Mouse (Mus musculus) stomach, postnatal 0 days (tissue): ENCODE results near the gene Psat1. TPM values are rescaled to one million over a fixed set of nuclear protein-coding genes. Genes with fewer than 3 reads are reported as not detected.

Source experiments
- ATAC-seq: fragments of 200-750 bp; cut with Nextera tagmentation; 2 replicates; pipeline ENCODE4 v1.8.0; 2017; ENCODE audit not compliant: low FRiP score, low TSS enrichment
- DNase-seq: peaks from one replicate; pipeline ENCODE4 v3.0.0-alpha.2; 2016; ENCODE audit warnings: low spot score
- H3K27ac ChIP-seq: fragments of 300-500 bp; sonication (generic); replicated peaks from 2 replicates; pipeline ENCODE4 v1.5.1; 2014; ENCODE audit warnings: mild to moderate bottlenecking, control low read depth
- H3K27me3 ChIP-seq: fragments of 300-500 bp; sonication (generic); 2 replicates; pipeline ENCODE4 v1.6.1; 2014; ENCODE audit warnings: low read length; ENCODE audit not compliant: control insufficient read depth, insufficient read depth
- H3K36me3 ChIP-seq: fragments of 300-500 bp; sonication (generic); 2 replicates; pipeline ENCODE4 v1.6.1; 2014; ENCODE audit warnings: low read length, mixed read lengths; ENCODE audit not compliant: control insufficient read depth, insufficient read depth
- H3K4me1 ChIP-seq: fragments of 300-500 bp; sonication (generic); replicated peaks from 2 replicates; pipeline ENCODE4 v1.6.1; 2014; ENCODE audit warnings: antibody characterized with exemption; ENCODE audit not compliant: control insufficient read depth, insufficient read depth
- H3K4me2 ChIP-seq: fragments of 300-500 bp; sonication (generic); replicated peaks from 2 replicates; pipeline ENCODE4 v1.6.1; 2014; ENCODE audit warnings: low read depth, mild to moderate bottlenecking, control low read depth, moderate library complexity
- H3K4me3 ChIP-seq: fragments of 300-500 bp; sonication (generic); 2 replicates; pipeline ENCODE4 v1.5.1; 2014; ENCODE audit warnings: low read depth, low read length, control low read depth
- H3K9ac ChIP-seq: fragments of 300-500 bp; sonication (generic); 2 replicates; pipeline ENCODE4 v1.6.1; 2014; ENCODE audit warnings: mild to moderate bottlenecking, low read length, control low read depth, mixed read lengths
- H3K9me3 ChIP-seq: fragments of 300-500 bp; sonication (generic); 2 replicates; pipeline ENCODE4 v1.6.1; 2016; ENCODE audit warnings: low read length; ENCODE audit not compliant: control insufficient read depth
- CTCF ChIP-seq: IDR thresholded peaks from 2 replicates; pipeline ENCODE4 v1.5.1; 2016; ENCODE audit warnings: antibody characterized with exemption, low read depth, mild to moderate bottlenecking, moderate library complexity
- EP300 ChIP-seq: optimal IDR thresholded peaks from 2 replicates; pipeline ENCODE3; 2016; ENCODE audit warnings: antibody characterized with exemption
- WGBS: fragments of 180-500 bp; shearing (Covaris S2); extraction: QIAGEN DNeasy Blood & Tissue Kit; methylation state at CpG from one replicate; pipeline ENCODE4 v1.1.7; 2014; 5-methylcytosine and 5-hydroxymethylcytosine counted together
- polyA plus RNA-seq: library from polyadenylated mRNA; unstranded; fragments of >200 nt; fragmentation: Nextera tagmentation; extraction: Ambion mirVana; gene quantifications from 2 replicates; pipeline ENCODE4 v1.2.1, GENCODE M21; 2015

Psat1 gene
- polyA plus RNA-seq, 1 experiment from 2014 or later: 67.9 TPM

DNA sequence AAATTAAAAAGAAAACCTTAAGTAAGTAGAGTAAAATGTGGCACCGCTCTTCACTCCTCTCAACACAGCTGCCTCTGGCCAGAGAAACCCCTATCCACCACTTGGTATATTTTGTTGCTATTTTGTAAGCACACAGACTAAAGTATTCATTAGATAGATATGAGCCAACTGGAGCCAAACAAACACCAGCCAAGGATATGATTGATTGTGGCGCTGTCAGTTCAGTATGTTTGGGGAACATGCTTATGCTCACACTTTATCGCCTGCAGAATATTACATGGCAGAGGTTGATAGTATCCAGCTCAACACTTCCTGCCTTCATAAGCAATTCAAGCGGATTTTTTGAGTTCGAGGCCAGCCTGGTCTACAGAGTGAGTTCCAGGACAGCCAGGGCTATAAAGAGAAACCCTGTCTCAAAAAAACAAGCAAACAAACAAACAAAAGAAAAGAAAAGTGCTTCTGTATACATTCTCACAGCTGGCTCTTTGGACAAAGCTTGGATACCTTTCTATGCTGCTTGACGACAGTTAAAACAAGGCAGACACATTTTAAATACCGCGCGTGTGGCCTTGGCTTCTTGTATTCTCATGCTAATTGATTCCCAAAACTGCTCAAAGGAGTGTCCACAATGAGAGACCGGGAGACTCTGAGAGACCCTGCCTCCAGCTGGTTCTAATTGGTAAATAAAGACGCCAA is 4.6 kb downstream of the Psat1 start:
- Histone ChIP-seq H3K4me2 (no peak overlapping the region), H3K4me3 (no peak overlapping the region), H3K36me3 (no peaks in the 10 kb centered on the region), H3K4me1 (no peaks in the 10 kb centered on the region), H3K9ac (no peak overlapping the region), H3K27me3 (no peaks in the 10 kb centered on the region), H3K27ac (no peak overlapping the region), H3K9me3 (no peaks in the 10 kb centered on the region)
- 69% methylated on average over 11 of the region's 11 CpGs for WGBS
- DNase-seq (no peak), ATAC-seq (no peak)
- TF ChIP-seq EP300: no peak
- TF ChIP-seq CTCF: no peak

DNA sequence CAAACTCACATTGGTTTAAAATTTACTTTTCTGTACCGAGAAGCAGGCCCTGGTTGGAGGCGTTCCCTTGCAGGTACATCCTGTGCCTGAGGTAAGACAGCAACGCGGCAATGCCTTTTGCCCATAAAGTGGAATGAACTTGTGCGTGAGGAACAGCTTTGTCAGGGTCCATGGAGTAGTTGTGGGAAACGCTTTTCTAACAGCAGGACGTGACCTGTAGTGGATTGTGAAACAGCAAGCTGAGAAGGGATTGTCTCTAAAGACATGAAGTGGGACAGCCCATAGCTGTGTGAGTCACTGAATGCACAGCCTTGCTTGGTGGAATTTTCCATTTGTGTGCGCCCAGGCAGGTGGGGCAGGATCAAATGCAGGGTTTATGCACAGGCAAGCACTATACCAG is 5.7 kb downstream of the Psat1 start:
- DNase-seq: peak; percentile 74
- H3K9me3 ChIP-seq: no peaks in the 10 kb centered on the region
- WGBS: 46% methylated on average over 8 of the region's 8 CpGs
- no peaks in the 10 kb centered on the region for H3K27me3 ChIP-seq
- TF ChIP-seq EP300 (peak; percentile 63), CTCF (no peak)
- H3K27ac ChIP-seq: peak overlapping the region; percentile 78
- peak; percentile 96 for ATAC-seq
- no peaks in the 10 kb centered on the region for H3K4me1 ChIP-seq
- no peak overlapping the region for H3K4me2 ChIP-seq
- H3K36me3 ChIP-seq: no peaks in the 10 kb centered on the region
- H3K4me3 ChIP-seq: no peak overlapping the region
- H3K9ac ChIP-seq: no peak overlapping the region

DNA sequence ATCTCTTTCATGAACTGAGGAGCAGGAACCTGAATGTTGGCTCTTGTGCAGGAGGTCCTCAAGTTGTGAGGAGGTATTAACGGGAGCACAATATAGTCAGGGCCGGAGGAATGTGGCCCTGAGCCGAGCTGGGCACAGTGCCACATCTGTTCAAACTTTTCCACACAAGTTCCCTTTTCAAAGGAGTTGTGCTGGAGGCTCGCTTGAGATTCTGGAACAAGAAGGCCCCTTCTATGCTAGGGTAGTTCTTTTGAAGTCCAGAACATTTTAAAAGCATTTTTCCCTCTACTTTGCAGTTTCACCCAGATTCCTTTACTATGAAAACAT is 21.5 kb downstream of the Psat1 start:
- Histone ChIP-seq H3K4me3 (peak overlapping the region; percentile 57; the same call in 1 of the 2 replicates), H3K27me3 (no peaks in the 10 kb centered on the region), H3K9ac (peak overlapping the region; percentile 57; the same call in 1 of the 2 replicates), H3K4me2 (peak overlapping the region; percentile 98), H3K36me3 (no peaks in the 10 kb centered on the region), H3K27ac (peak overlapping the region; percentile 89), H3K4me1 (no peaks in the 10 kb centered on the region), H3K9me3 (no peaks in the 10 kb centered on the region)
- DNase-seq (peak; percentile 86), ATAC-seq (peak; percentile 70)
- WGBS: 7% methylated on average over 4 of the region's 4 CpGs
- TF ChIP-seq CTCF: no peak
- TF ChIP-seq EP300: no peak

DNA sequence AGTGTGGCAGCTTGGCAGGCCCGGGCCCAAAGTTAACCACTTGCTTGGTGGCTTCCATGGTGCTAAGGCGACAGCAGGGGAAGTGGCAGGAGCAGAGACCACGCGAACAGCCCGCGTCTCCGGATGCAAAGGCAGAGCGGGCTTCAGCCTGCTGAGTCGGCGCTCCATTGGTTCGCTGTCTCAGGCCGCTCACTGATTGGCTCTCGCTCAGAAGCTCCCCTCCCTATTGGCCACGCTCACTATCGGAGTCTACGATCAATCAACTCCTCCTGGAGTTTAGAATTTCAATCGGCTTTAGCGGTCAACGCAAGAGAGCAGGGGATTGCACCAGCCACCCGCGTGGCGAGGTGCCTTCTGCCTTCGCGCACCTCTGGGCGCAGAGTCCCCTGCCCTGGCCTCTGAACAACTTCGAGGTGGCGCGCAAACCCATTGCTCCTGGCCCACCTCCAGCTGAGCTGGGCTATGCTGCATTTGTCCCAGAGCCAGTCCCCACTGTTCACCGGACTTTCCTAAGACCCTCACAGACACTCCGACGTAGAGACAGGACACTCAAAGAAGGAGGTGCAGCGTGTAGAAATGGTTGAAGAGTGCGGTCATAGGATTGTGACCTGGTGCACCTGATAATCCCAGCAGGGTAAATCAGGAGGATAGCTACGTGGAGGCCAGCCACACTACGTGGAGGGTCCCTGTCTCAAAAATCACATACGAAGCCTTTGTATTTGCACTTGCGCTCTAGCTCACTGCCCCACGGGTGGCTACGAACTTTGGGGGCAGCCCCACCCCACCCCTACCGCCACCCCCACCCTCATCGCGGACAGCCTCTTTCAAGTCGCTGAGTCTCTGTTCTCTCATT is 22.0 kb downstream of the Psat1 start:
- H3K27me3 ChIP-seq: no peaks in the 10 kb centered on the region
- WGBS: 1% methylated on average over 43 of the region's 43 CpGs
- H3K27ac ChIP-seq: peak overlapping the region; percentile 89
- no peaks in the 10 kb centered on the region for H3K4me1 ChIP-seq
- DNase-seq (peak; percentile 85), ATAC-seq (peak; percentile 94)
- TF ChIP-seq CTCF: no peak
- TF ChIP-seq EP300: no peak
- peak overlapping the region; percentile 63 for H3K9ac ChIP-seq
- no peaks in the 10 kb centered on the region for H3K36me3 ChIP-seq
- peak overlapping the region; percentile 98 for H3K4me2 ChIP-seq
- H3K9me3 ChIP-seq: no peaks in the 10 kb centered on the region
- H3K4me3 ChIP-seq: peak overlapping the region; percentile 57

DNA sequence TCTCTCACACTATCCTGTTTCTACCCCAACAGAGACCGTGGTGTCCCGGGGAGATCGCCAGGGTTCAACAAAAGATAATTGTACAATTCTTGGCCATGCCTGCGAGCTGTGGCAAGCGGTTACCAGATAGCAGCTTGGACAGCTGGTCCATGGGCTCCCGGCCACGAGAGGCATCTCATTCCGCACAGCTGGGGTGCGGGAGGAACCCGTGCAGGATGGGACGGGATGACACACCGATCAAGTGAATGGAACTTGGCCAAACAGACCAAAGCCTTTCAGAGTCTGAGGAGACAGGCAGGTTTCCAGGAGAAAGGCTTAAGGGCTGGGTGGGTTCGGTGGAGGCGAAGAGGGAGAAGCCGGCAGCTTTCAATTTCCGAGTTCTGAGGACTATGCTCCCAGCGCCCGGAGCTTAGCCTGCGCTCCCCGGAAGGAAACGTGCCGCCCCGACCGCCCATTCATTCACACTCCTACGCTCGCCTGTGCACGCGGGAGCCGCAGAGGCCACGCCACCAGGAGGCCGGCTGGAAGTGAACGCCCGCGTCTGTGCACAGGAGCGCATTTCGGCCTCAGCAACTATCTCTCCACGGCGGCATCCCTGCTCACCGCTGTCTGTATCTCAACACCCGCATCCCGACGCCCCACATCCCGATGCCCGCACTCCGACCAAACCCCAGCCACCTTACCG is 22.8 kb downstream of the Psat1 start:
- peak overlapping the region; percentile 86 for H3K27ac ChIP-seq
- peak overlapping the region; percentile 57 for H3K4me3 ChIP-seq
- TF ChIP-seq CTCF (no peak; the same call in 1 of the 2 replicates), EP300 (no peak)
- no peaks in the 10 kb centered on the region for H3K4me1 ChIP-seq
- peak; percentile 69 for DNase-seq
- no peaks in the 10 kb centered on the region for H3K36me3 ChIP-seq
- WGBS: under 1% methylated on average over 43 of the region's 46 CpGs
- H3K9me3 ChIP-seq: no peaks in the 10 kb centered on the region
- no peaks in the 10 kb centered on the region for H3K27me3 ChIP-seq
- peak; percentile 71 for ATAC-seq
- H3K9ac ChIP-seq: peak overlapping the region; percentile 63
- H3K4me2 ChIP-seq: peak overlapping the region; percentile 98
